Mouse (Mus musculus) hematopoietic stem cell, adult 5-6 weeks (primary cell): ENCODE measurements around the gene Ubn1. TPM values are rescaled to one million over a fixed set of nuclear protein-coding genes. Genes with fewer than 3 reads are reported as not detected.

ENCODE experiments used
- ATAC-seq, 2 experiments: fragments of 125-278 bp in 1 of 2; replicated peaks in 1 of 2; 2 replicates each; pipeline ENCODE4 v1.8.0; 2016 to 2017; ENCODE audit warnings: inconsistent platforms in 2 of 2, mild to moderate bottlenecking in 2 of 2, moderate number of reproducible peaks in 2 of 2, low read depth in 1 of 2, moderate TSS enrichment in 1 of 2; ENCODE audit not compliant: low FRiP score in 2 of 2, poor library complexity in 2 of 2, severe bottlenecking in 2 of 2, insufficient read depth in 1 of 2, low TSS enrichment in 1 of 2
- total RNA-seq: library from RNA; stranded (forward); fragments of 172-1452, 232-1000 nt; gene quantifications from 2 replicates; pipeline ENCODE4 v1.2.3, GENCODE M21; 2017

Gene Ubn1
- total RNA-seq, 1 experiment from 2014 or later = 57.7 TPM

DNA sequence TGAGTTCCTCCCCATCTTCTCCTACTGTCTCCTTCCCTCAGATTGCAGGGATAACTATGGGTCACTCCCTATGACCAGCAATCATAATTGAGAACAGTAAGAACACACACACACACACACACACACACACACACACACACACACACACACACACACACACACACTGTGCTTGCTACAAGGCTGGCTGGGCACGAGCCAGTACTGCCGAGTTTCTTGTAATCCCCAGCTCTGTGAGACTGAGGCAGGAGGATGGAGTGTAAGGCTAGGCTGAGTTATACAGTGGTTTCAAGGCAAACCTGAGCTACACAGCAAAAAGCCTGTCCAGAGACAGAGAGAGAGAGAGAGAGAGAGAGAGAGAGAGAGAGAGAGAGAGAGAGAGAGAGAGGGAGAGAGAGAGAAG lies 80.3 kb downstream of the Ubn1 start:
- ATAC-seq = no peak

DNA sequence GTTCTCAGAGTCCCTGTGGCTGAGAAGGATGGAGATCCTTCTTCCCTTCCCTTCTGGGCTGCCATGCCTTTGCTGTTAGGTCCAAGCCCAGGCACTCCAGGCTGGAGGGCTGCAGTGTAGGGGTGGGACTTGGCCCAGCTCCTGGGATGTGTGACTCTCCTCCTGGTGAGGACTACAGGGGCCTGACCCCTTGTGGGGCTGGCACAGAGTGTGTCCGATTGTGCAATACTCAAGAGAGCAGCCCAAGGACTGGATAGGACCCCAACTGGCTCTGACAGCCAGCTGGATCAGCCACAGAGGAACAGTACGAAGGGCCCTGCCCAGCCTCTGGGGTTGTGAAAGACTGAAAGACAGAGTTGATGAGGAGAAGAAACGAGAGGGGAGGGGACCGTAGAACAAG lies 80.9 kb downstream of the Ubn1 start:
- ATAC-seq = 0 out of 4 replicates have a peak, but pooled peaks of 1 of the 2 experiments have one; percentile 8

DNA sequence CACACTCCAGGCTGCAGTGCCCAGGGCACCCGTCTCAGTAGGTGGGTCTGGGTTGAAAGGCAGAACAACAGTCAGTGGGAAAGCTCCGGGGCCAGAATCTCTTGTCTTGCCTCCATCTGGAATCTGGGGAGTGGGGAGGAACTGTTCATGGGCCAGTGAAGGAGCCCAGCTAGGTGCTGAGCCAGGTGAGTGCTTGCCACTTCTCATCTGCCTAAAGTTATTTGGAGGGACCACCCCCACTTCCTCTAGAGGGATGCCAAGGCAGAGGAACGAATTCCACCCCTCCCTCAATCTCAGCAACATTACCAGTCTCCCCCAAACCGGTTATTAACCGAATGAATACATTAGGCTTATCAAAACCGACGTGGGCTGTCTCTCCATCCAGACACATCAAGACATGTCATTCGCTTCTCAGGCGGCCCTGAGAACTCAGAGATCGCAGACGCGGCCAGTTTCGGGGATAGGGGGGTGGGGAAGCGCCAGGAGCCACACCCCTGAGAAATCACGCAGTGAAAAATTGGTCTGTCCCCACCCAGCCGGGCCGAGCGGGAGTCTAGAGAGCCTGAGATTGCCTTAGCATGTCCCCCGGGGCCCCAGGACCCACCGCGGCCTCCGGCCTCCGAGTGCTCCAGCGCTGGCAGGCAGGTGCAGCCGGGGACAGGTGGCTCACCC lies 81.5 kb downstream of the Ubn1 start:
- no peak for ATAC-seq

DNA sequence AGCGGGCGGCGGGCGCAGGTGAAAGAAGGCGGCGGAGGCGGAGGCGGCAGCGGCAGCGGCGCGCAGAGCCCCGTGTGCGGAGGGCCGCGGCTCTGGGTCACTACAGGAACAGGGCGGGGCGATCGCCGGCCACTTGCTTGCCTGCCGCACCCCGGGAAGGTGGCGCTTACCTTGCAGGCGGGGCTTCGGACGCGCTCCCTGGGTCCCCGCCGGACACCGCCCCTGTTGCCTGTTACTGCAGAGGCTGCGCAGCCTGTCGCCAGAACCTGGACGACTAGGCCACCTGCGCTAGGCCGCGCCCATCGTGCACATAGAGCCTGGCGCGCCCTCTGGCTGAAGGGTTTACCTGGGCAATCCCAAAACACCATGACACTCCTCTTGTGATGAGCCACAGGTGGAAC lies 82.5 kb downstream of the Ubn1 start, which contains the start of gene Ppl:
Gene Ppl, minus strand, starts transcription at position 21 of the 401 bp plus-strand sequence.
- peak; percentile 6 to 34; a peak in 1 of 4 replicates for ATAC-seq

DNA sequence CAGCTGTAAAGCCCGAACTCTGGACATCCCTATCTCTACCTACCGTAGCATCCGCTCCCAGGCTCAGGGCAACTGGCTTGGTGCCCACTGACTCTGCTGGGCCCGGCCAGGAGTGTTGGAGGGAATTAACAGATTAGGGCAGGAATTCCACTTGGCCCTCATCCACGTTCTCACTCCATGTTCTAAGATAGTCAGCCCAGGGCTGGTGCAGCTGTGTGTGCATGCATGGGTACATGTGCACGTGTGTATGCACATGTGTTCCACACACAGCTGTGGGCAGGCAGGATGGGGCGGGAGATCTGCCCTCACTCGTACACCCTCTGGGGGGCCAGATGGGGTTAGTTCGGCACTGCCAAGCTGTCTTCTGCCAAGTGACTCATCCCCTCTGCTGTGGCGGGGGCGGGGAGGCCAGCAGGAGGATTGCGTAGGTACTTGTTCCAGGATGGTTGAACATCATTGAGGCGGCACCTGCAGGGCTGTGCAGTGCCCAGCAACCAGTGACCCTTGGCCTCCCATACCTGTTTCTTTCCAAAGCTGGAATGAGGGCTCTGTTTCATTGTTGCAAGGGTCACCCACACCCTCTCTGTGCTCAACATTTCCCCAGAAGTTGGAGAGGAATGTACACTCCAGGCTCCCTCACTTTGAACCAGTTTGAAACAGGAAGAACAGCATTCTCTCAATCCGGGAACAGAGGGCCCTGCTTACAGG lies 84.9 kb downstream of the Ubn1 start:
- no peak for ATAC-seq

DNA sequence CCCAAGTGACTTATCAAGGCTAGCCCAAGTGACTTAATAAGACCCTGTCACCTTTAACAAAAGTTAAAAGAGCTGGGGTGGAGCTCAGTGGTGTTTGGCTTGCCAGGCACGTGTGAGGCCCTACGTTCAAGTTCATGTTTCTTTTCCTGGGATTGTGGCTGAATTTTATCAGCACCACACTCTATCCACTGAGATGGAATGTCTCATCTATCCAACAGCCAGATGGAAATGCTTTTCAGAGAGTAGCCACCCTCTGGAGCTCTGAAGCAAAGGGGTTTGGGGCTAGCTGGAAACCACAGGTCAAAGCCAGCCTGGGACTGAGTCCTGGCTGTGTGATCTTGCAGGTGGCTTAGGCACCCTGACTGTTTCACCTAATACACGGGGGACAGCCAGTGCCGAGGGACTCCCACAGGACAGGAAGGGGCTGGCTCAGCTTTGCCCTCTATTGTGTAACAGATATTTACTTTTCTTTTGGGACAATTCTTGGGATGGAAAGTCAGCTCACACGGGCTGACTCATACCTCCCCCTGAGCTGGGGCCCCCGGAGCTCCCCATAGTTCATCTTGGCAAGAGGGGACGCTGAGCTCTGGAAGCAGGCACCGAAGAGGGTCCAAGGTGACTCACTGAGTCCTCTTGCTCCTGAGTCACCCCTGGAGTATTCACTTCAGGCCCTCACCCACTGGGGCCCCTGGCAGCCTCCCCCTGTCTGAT lies 85.8 kb downstream of the Ubn1 start:
- ATAC-seq = no peak

Other genes starting within 250 kb of the Ubn1 start
- gene 4930562C15Rik, start 214.6 kb upstream of the Ubn1 start, total RNA-seq = 3.4 TPM in 1 of 2 replicates, not detected in the other
- gene Ubald1, start 169.7 kb upstream of the Ubn1 start, total RNA-seq = 24.3 and 40.4 TPM in 2 replicates
- 16.5 and 26.0 TPM in 2 replicates for gene Mgrn1, start 163.8 kb upstream of the Ubn1 start, total RNA-seq
- 12.8 and 22.6 TPM in 2 replicates for gene Nudt16l1, start 111.3 kb upstream of the Ubn1 start, total RNA-seq
- 26.9 and 30.8 TPM in 2 replicates for gene Anks3, start 85.9 kb upstream of the Ubn1 start, total RNA-seq
- gene Sept12, start 52.2 kb upstream of the Ubn1 start, total RNA-seq = not detected in 2 replicates
- gene Smim22, start 42.8 kb upstream of the Ubn1 start, total RNA-seq = not detected in 2 replicates
- gene Rogdi, start 36.5 kb upstream of the Ubn1 start, total RNA-seq = 5.0 and 5.3 TPM in 2 replicates
- 96.6 and 102 TPM in 2 replicates for gene Glyr1, start 194 bp upstream of the Ubn1 start, total RNA-seq
- gene Ppl, start 82.4 kb downstream of the Ubn1 start, total RNA-seq = not detected in 2 replicates
- not detected in 2 replicates for gene Sec14l5, start 97.1 kb downstream of the Ubn1 start, total RNA-seq
- 25.4 and 37.1 TPM in 2 replicates for gene Nagpa, start 154.0 kb downstream of the Ubn1 start, total RNA-seq
- gene AU021092, start 172.2 kb downstream of the Ubn1 start, total RNA-seq = not detected in 2 replicates
- gene Alg1, start 183.6 kb downstream of the Ubn1 start, total RNA-seq = 14.4 and 17.3 TPM in 2 replicates
- 23.9 and 26.2 TPM in 2 replicates for gene Eef2kmt, start 205.9 kb downstream of the Ubn1 start, total RNA-seq